Mouse (Mus musculus): ENCODE measurements around the gene Rnf167.

- TF ChIP-seq CTCF (IDR thresholded peaks at IDR 0.05; ENCODE audit: low read depth, low read length) (no peak), POLR2A (IDR thresholded peaks at IDR 0.05; ENCODE audit: borderline replicate concordance, low read depth, low read length) (no peak)
Measured at GRCm38 (mm10) chr11:70629557-70629956, 17.5 kb upstream of the Rnf167 start.
